Mouse (Mus musculus) embryonic fibroblast, embryonic 13.5 days (primary cell): ENCODE data around the gene Clstn3.

Experiments
- CTCF ChIP-seq: IDR thresholded peaks from 2 replicates; pipeline ENCODE4 v1.5.1; 2011; ENCODE audit warnings: mild to moderate bottlenecking, control low read depth, low read length, moderate library complexity, borderline replicate concordance; ENCODE audit not compliant: insufficient read depth
- POLR2A ChIP-seq: IDR thresholded peaks from 2 replicates; pipeline ENCODE4 v1.6.1; 2011; ENCODE audit warnings: low read depth, mild to moderate bottlenecking, control low read depth, low read length, moderate library complexity

GRCm38 (mm10) chr6:124491427-124491826, 26.8 kb upstream of the Clstn3 start:
- TF ChIP-seq POLR2A: no peak
- TF ChIP-seq CTCF: no peak
